Mouse (Mus musculus): ENCODE data around the gene Optn. TPM values are rescaled to one million over a fixed set of nuclear protein-coding genes. Genes with fewer than 3 reads are reported as not detected.

Optn gene
- polyA plus RNA-seq, 1 experiment from 2014 or later = 23.0 TPM

GRCm38 (mm10) chr2:5023275-5023674 is 40.6 kb downstream of the Optn start:
- Histone ChIP-seq H3K4me1 (replicated peaks) (no peaks in the 10 kb centered on the region), H3K9me3 (no peaks in the 10 kb centered on the region), H3K27me3 (no peaks in the 10 kb centered on the region), H3K4me3 (no peak overlapping the region), H3K4me2 (no peak overlapping the region), H3K36me3 (no peaks in the 10 kb centered on the region), H3K27ac (replicated peaks) (no peak overlapping the region), H3K9ac (no peak overlapping the region)
- no peak for ATAC-seq (ENCODE audit: low FRiP score, low read depth)
- WGBS = 84% methylated on average over 2 of the region's 2 CpGs

GRCm38 (mm10) chr2:5019708-5020107 is 44.1 kb downstream of the Optn start:
- H3K36me3 ChIP-seq = no peaks in the 10 kb centered on the region
- no peaks in the 10 kb centered on the region for H3K9me3 ChIP-seq
- no peak overlapping the region for H3K4me2 ChIP-seq
- no peaks in the 10 kb centered on the region for H3K27me3 ChIP-seq
- no peak overlapping the region for H3K9ac ChIP-seq
- H3K4me3 ChIP-seq = no peak overlapping the region
- H3K4me1 ChIP-seq (replicated peaks) = no peaks in the 10 kb centered on the region
- ATAC-seq (ENCODE audit: low FRiP score, low read depth) = no peak
- 62% methylated on average over 1 of the region's 1 CpGs for WGBS
- H3K27ac ChIP-seq (replicated peaks) = no peak overlapping the region

- WGBS = 91% methylated on average over 7 of the region's 7 CpGs
- H3K27ac ChIP-seq (replicated peaks) = no peak overlapping the region
These were observed 46.9 kb downstream of the Optn start for GRCm38 (mm10) chr2:5016922-5017321.

GRCm38 (mm10) chr2:5015527-5015926 is 48.3 kb downstream of the Optn start:
- Histone ChIP-seq H3K27ac (replicated peaks) (no peak overlapping the region), H3K4me1 (replicated peaks) (peaks cover 7% of the 10 kb centered on the region), H3K36me3 (no peaks in the 10 kb centered on the region), H3K4me3 (no peak overlapping the region), H3K9ac (no peak overlapping the region), H3K4me2 (no peak overlapping the region), H3K27me3 (no peaks in the 10 kb centered on the region), H3K9me3 (no peaks in the 10 kb centered on the region)
- no peak for ATAC-seq (ENCODE audit: low FRiP score, low read depth)
- WGBS = 83% methylated on average over 6 of the region's 6 CpGs

More at GRCm38 (mm10) chr2:5016922-5017321, 46.9 kb downstream of the Optn start:
- H3K4me2 ChIP-seq = no peak overlapping the region
- H3K27me3 ChIP-seq = no peaks in the 10 kb centered on the region
- H3K4me3 ChIP-seq = no peak overlapping the region
- H3K9me3 ChIP-seq = no peaks in the 10 kb centered on the region
- H3K36me3 ChIP-seq = no peaks in the 10 kb centered on the region
- peaks cover 5% of the 10 kb centered on the region for H3K4me1 ChIP-seq (replicated peaks)
- no peak overlapping the region for H3K9ac ChIP-seq
- ATAC-seq (ENCODE audit: low FRiP score, low read depth) = no peak

- no peaks in the 10 kb centered on the region for H3K9me3 ChIP-seq
- no peak for ATAC-seq (ENCODE audit: low FRiP score, low read depth)
- H3K27me3 ChIP-seq = no peaks in the 10 kb centered on the region
- H3K9ac ChIP-seq = no peak overlapping the region
- peaks cover 7% of the 10 kb centered on the region for H3K4me1 ChIP-seq (replicated peaks)
- H3K4me3 ChIP-seq = no peak overlapping the region
- H3K4me2 ChIP-seq = no peak overlapping the region
- no peaks in the 10 kb centered on the region for H3K36me3 ChIP-seq
- no peak overlapping the region for H3K27ac ChIP-seq (replicated peaks)
- WGBS = 71% methylated on average over 7 of the region's 7 CpGs
These were observed 49.2 kb downstream of the Optn start for GRCm38 (mm10) chr2:5014616-5015015.

GRCm38 (mm10) chr2:5012491-5013324 is 51.1 kb downstream of the Optn start, which contains the start of gene Mcm10:
Gene Mcm10 (minus strand): TSS chr2:5012791.
- Histone ChIP-seq H3K27me3 (no peaks in the 10 kb centered on the region), H3K36me3 (no peaks in the 10 kb centered on the region), H3K4me2 (peak within 1 kb of the TSS; percentile 72), H3K9ac (no peak within 1 kb of the TSS), H3K27ac (replicated peaks) (no peak within 1 kb of the TSS), H3K9me3 (no peaks in the 10 kb centered on the region), H3K4me1 (replicated peaks) (peaks cover 7% of the 10 kb centered on the region), H3K4me3 (peak within 1 kb of the TSS; percentile 49)
- WGBS = 4% methylated on average over 32 of the region's 32 CpGs
- peak; percentile 100 for ATAC-seq (ENCODE audit: low FRiP score, low read depth)

GRCm38 (mm10) chr2:5011898-5012490 is 51.9 kb downstream of the Optn start:
- no peaks in the 10 kb centered on the region for H3K27me3 ChIP-seq
- 15% methylated on average over 8 of the region's 8 CpGs for WGBS
- H3K4me2 ChIP-seq = peak overlapping the region; percentile 72
- H3K36me3 ChIP-seq = no peaks in the 10 kb centered on the region
- no peaks in the 10 kb centered on the region for H3K9me3 ChIP-seq
- H3K27ac ChIP-seq (replicated peaks) = no peak overlapping the region
- H3K4me1 ChIP-seq (replicated peaks) = peaks cover 7% of the 10 kb centered on the region
- no peak for ATAC-seq (ENCODE audit: low FRiP score, low read depth)
- H3K4me3 ChIP-seq = peak overlapping the region; percentile 49
- H3K9ac ChIP-seq = no peak overlapping the region

- Histone ChIP-seq H3K27me3 (no peaks in the 10 kb centered on the region), H3K36me3 (no peaks in the 10 kb centered on the region), H3K9me3 (no peaks in the 10 kb centered on the region), H3K4me3 (no peak overlapping the region), H3K9ac (no peak overlapping the region), H3K4me1 (replicated peaks) (peaks cover 3% of the 10 kb centered on the region), H3K27ac (replicated peaks) (no peak overlapping the region), H3K4me2 (no peak overlapping the region)
- 90% methylated on average over 4 of the region's 4 CpGs for WGBS
- ATAC-seq (ENCODE audit: low FRiP score, low read depth) = no peak
These were observed 56.7 kb downstream of the Optn start for GRCm38 (mm10) chr2:5007107-5007506.

GRCm38 (mm10) chr2:5001266-5001665 is 62.6 kb downstream of the Optn start:
- no peaks in the 10 kb centered on the region for H3K27me3 ChIP-seq
- 94% methylated on average over 6 of the region's 6 CpGs for WGBS
- H3K4me2 ChIP-seq = no peak overlapping the region
- H3K9ac ChIP-seq = no peak overlapping the region
- ATAC-seq (ENCODE audit: low FRiP score, low read depth) = no peak
- H3K4me3 ChIP-seq = no peak overlapping the region
- no peak overlapping the region for H3K27ac ChIP-seq (replicated peaks)
- no peaks in the 10 kb centered on the region for H3K36me3 ChIP-seq
- no peaks in the 10 kb centered on the region for H3K9me3 ChIP-seq
- H3K4me1 ChIP-seq (replicated peaks) = no peaks in the 10 kb centered on the region

GRCm38 (mm10) chr2:4998905-4999304 is 64.9 kb downstream of the Optn start:
- Histone ChIP-seq H3K27ac (replicated peaks) (no peak overlapping the region), H3K9me3 (no peaks in the 10 kb centered on the region), H3K4me3 (no peak overlapping the region), H3K36me3 (no peaks in the 10 kb centered on the region), H3K9ac (no peak overlapping the region), H3K27me3 (no peaks in the 10 kb centered on the region), H3K4me1 (replicated peaks) (no peaks in the 10 kb centered on the region), H3K4me2 (no peak overlapping the region)
- no peak for ATAC-seq (ENCODE audit: low FRiP score, low read depth)
- 84% methylated on average over 3 of the region's 3 CpGs for WGBS

- Histone ChIP-seq H3K27ac (replicated peaks) (no peak overlapping the region), H3K4me1 (replicated peaks) (no peaks in the 10 kb centered on the region), H3K4me2 (no peak overlapping the region), H3K27me3 (no peaks in the 10 kb centered on the region), H3K36me3 (no peaks in the 10 kb centered on the region), H3K9me3 (no peaks in the 10 kb centered on the region), H3K4me3 (no peak overlapping the region), H3K9ac (no peak overlapping the region)
- ATAC-seq (ENCODE audit: low FRiP score, low read depth) = no peak
- 95% methylated on average over 6 of the region's 6 CpGs for WGBS
These were observed 67.4 kb downstream of the Optn start for GRCm38 (mm10) chr2:4996421-4996824.

GRCm38 (mm10) chr2:4995646-4996045 is 68.2 kb downstream of the Optn start:
- no peaks in the 10 kb centered on the region for H3K36me3 ChIP-seq
- H3K9ac ChIP-seq = no peak overlapping the region
- no peaks in the 10 kb centered on the region for H3K4me1 ChIP-seq (replicated peaks)
- ATAC-seq (ENCODE audit: low FRiP score, low read depth) = no peak
- H3K27ac ChIP-seq (replicated peaks) = no peak overlapping the region
- no peak overlapping the region for H3K4me2 ChIP-seq
- H3K27me3 ChIP-seq = no peaks in the 10 kb centered on the region
- no peaks in the 10 kb centered on the region for H3K9me3 ChIP-seq
- 94% methylated on average over 11 of the region's 11 CpGs for WGBS
- H3K4me3 ChIP-seq = no peak overlapping the region

All from hindbrain, embryonic 15.5 days (tissue).